Mouse (Mus musculus): ENCODE data around the gene Gm5475.

DNA sequence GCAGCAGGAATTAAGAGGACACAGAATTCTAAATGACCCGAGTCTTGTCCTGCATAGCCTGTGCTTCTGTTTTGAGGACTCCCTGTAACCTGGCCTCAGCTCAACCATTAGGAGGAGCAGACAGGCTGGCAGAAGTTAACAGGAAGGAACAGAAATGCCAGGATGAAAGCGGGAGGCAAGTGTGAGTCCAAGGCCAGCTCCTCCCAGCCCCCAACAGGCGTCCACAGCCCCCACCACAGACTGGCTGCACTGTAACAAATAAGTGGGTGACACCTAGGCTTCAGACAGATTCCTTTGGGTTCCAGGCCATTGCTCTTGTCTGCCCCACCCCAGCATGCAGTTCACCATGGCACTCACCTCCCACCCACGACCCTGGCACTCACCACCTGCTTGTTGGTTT lies 19.1 kb upstream of the Gm5475 start:
- TF ChIP-seq CTCF (IDR thresholded peaks at IDR 0.05; ENCODE audit: control insufficient read depth, insufficient read depth, insufficient read length) (no peak), CEBPB (IDR thresholded peaks at IDR 0.05; ENCODE audit: low read depth) (no peak), USF1 (IDR thresholded peaks at IDR 0.05; ENCODE audit: low read depth) (no peak), MYOG (IDR thresholded peaks at IDR 0.05; ENCODE audit: control insufficient read depth, extremely low read depth, insufficient read length) (no peak), MAX (IDR thresholded peaks at IDR 0.05) (no peak), MYOD1 (IDR thresholded peaks at IDR 0.05; ENCODE audit: control insufficient read depth, insufficient read length, low read depth) (no peak), FOSL1 (IDR thresholded peaks at IDR 0.05; ENCODE audit: insufficient read depth, low read length, poor library complexity, severe bottlenecking) (no peak)

Data from C2C12 (cell line).